Mouse (Mus musculus): ENCODE measurements around the gene Cadps. TPM values are rescaled to one million over a fixed set of nuclear protein-coding genes. Genes with fewer than 3 reads are reported as not detected.

The Cadps gene
- under 1 TPM in 1 of 2 experiments, not detected in 1; 0.57 TPM for polyA plus RNA-seq (2017; shearing (Covaris generic))

- no peak for ATAC-seq
These were observed at the start of gene Cadps for GRCm38 (mm10) chr14:12822491-12823219. Cadps (minus strand) TSS chr14:12823079.

- no peak for ATAC-seq
These were observed 46.7 kb upstream of the Cadps start for GRCm38 (mm10) chr14:12869605-12870004.

- ATAC-seq: no peak
These were observed 42.4 kb upstream of the Cadps start for GRCm38 (mm10) chr14:12865258-12865657.

DNA sequence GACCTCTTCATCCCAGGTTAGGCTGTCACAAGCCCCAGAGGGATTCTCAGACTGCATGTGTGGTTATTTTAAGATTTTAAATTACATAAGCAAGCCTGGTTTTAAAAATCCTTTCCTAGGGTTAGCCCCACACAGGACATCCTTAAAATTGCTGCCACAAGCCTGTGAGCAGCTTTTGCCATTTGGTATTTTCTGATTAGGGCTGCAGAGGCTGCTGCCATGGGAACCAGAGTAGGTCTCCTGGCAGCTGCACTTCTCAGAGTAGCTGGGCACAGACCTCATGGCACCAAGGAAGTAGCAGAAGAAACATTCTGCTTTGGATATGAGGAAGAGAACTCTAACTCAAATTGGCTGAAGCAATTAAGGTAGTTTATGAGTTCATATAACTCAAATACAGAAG lies 21.0 kb upstream of the Cadps start:
- no peak for ATAC-seq

DNA sequence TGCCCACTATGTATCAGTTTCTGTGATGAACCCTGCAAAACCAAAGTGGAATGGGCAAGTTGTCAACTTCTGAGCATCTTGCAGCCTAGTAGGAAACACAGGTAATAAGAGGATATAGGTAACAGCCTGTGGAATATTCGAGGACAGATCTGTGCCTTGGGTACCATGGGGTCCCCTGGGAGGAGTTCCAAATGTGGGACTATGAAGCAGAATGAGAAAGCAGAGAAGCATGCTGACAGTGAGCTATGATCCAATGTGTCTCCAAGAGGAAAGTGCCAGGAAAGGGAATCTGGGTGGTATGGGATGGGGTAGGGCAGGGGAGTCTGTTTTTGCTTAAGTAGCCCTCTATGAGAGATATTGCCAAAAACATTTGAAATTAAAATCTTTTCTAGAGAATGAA lies 16.6 kb upstream of the Cadps start:
- ATAC-seq: no peak

- ATAC-seq: no peak
These were observed 16.1 kb upstream of the Cadps start for GRCm38 (mm10) chr14:12838949-12839348.

GRCm38 (mm10) chr14:12838323-12838722 lies 15.4 kb upstream of the Cadps start:
- ATAC-seq: no peak

DNA sequence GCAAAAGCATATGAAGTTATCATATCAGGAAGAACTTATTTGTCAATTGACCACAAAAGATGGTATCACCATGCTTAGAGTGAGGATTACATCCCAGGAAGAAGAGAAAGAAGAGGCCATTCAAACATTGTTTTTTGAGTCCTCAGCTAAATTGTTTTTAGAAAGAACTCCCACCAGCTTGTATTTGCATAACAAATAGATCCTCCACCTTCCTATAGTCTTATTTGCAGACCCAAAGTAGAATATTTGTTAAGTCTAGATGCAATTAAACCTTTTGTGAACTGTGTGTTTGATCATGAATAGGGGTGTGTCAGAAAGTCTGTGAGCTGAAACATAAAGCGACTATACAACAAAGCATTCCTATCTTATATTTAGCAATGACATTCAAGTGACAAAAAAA lies 15.0 kb upstream of the Cadps start:
- no peak for ATAC-seq

DNA sequence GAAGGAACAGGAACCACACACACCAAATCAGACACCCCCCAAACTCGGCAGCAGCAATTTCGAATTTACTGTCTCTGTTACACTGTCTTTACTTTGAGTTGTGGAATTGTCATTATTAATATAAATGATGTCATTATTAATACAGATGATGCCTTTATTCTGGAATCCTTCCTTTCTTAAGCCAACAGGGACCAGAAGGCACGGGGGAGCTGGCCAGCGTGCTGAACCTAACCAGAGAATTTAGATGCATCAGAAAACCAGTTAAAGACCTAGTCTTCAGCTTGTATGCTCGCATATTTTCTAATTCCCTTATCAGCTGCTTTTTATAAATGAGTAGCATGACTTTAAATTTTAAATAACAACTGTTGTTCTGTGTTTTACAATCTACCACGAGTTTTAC lies 902 bp upstream of the Cadps start:
- ATAC-seq: no peak

DNA sequence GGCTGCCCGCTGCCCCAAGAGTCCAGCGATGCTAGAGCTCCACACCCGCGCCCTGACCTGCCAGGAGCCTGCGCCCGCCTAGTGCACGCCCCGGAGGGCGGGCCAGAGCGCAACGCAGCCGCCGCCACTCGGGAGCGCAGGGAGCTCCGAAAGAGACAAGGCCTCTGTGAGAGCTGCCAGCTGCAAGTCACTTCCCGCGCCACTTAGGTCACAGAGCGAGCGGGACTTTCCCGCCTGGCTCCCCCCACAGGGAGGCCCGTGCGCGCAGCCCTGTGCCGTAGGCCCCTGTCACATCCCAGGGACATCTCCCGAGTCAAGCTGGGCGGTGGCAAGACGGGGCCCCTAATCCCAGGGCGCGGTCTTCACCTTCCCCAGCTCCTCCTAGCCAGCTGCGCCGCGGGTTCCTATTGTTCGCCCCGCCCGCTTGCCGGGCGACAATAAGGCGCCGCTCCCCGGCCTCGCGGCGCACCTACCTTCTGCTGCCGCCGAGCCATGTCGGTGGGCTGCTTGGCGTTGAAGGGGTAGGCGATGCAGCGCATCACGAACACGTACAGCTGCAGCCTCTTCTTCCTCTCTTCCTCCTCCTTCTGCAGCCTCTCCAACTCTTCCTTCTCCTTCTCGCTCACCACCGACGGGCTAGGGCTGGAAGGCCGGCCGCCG lies 918 bp downstream of the Cadps start:
- ATAC-seq: no peak

- ATAC-seq: no peak
These were observed 1.6 kb downstream of the Cadps start for GRCm38 (mm10) chr14:12821156-12821813.

GRCm38 (mm10) chr14:12820149-12820548 lies 2.7 kb downstream of the Cadps start:
- ATAC-seq: no peak

GRCm38 (mm10) chr14:12818442-12818841 lies 4.4 kb downstream of the Cadps start:
- no peak for ATAC-seq

DNA sequence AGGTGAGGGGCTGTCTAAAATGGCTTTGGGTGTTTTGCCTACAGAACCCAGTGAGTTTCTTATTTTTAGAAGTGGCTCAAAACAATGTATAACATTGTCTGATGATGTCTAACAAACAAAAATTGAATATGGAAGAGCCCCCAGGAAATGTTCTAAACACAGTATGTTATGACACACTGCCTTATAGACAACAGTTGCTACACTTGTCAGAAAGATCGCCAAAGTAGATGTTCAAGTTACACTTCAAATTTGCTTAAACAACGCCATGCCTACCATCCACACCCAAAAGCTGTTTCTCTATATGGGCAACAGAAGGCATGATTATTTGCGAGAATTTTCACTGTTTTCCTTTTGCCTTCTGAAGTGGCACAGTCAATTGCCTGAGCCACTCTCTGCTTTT lies 10.8 kb downstream of the Cadps start:
- ATAC-seq: no peak

DNA sequence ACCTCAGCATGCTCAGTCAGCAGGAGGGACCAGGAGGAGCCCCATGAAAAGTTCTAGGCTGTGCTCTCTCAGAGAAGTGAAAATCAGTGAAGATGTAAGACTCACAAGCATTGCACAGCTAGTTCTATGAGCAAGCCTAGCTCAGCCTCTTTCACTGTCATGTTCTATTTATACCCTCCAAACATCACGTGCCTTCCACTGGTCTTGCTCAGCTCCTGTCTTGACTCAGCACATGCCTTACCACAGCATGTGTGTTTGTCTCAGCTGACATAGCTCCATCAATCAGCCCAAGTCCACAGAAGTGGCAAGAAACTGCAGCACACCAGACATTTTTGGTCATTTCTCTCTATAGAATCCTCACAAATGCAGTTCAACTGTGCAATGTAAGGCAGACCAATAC lies 19.9 kb downstream of the Cadps start:
- ATAC-seq: no peak

- ATAC-seq: no peak
These were observed 21.8 kb downstream of the Cadps start for GRCm38 (mm10) chr14:12801100-12801499.

- ATAC-seq: no peak
These were observed 24.0 kb downstream of the Cadps start for GRCm38 (mm10) chr14:12798926-12799325.

- ATAC-seq: no peak
These were observed 38.6 kb downstream of the Cadps start for GRCm38 (mm10) chr14:12784296-12784695.

- no peak for ATAC-seq
These were observed 42.9 kb downstream of the Cadps start for GRCm38 (mm10) chr14:12780016-12780415.

GRCm38 (mm10) chr14:12777990-12778389 lies 44.9 kb downstream of the Cadps start:
- ATAC-seq: no peak

GRCm38 (mm10) chr14:12768870-12769269 lies 54.0 kb downstream of the Cadps start:
- ATAC-seq: no peak

- ATAC-seq: no peak
These were observed 69.6 kb downstream of the Cadps start for GRCm38 (mm10) chr14:12753237-12753636.

GRCm38 (mm10) chr14:12751821-12752220 lies 71.1 kb downstream of the Cadps start:
- ATAC-seq: no peak

DNA sequence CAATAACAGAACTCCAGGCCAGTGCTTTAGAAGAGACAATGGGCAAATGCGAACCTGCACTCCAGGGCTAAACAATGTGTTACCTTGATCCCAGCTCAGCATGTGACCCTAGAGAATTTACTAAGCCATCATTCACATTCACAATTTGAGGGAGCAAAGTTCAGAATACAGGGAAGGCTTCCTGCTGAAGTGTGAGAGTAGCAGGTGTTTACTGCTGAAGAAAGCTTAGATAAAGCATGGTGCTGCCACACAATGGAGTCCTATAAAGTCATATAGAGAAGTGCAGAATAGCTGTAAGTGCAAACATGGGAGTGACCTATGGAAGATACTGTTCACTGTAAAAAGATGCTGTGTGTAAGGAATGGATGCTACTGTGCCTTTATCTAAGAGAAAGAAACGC lies 91.9 kb downstream of the Cadps start:
- ATAC-seq: no peak

Data from activated CD4-positive, CD25-positive, alpha-beta regulatory T cell, adult 4 months (primary cell).